Mouse (Mus musculus) layer of hippocampus, adult 11-12 months (tissue): ENCODE data around the gene 4931422A03Rik.
"Not testable (repeated sequence)": the region's sequence is repeated elsewhere in the genome, so short reads cannot be mapped to it uniquely, and the experiment has no call there.

Experiments
- DNase-seq: peaks from one replicate; pipeline ENCODE4 v3.0.0; 2022; ENCODE audit warnings: low spot score

Gene 4931422A03Rik

GRCm38 (mm10) chr2:104028139-104028723, at the start of gene 4931422A03Rik:
TSS of gene 4931422A03Rik (minus strand) at chr2:104028361.
- DNase-seq, result peak; percentile 17

DNA sequence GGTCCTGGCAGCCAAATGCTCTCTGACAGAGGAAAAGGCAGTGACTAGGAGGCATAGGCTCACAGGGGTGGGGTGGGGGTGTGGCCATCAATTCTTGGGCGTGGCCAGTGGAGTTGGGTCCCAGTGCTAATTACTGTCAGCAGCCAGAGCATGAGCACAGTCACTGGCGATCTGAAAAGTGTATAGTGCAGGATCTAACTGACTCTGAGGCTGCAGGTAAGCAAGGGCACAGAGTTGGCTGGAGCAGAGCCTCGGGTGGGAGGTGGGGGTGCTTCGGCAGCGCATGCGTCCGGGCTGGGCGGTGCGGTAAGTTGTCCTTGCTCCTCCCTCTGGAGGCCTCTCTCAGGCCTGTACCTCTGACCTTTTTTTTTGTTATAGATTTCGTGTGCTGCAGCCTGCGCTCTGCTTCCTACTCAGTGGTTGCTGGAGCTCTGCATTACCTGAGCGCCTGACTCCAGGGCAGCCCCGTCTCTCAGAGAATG, 41.6 kb upstream of the 4931422A03Rik start, which contains the start of gene Cd59b:
Gene Cd59b (plus strand): TSS at position 146 of the 482 bp plus-strand sequence.
- no peak for DNase-seq

DNA sequence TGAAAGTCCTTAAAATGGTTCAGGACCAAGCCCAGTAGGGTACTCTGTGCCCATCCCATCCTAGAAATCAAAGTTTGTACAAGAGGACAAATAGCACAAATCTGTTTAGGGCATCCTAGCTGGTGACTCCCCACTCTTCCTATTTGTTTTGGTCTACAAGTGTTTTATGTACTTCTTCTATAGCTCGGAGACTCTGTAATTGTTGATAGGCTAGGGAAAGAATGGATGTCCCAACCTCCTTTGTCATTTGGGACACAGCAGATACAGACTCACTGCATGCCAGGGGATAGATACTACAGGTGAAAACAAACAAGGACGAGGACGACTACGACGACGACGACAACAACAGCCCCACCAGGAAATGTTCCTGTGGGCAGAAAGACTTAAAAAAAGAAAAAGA, 40.3 kb upstream of the 4931422A03Rik start, which contains the start of gene Gm10799:
Gene Gm10799 (minus strand): TSS at position 101 of the 400 bp plus-strand sequence.
- DNase-seq, result not testable (repeated sequence)

DNA sequence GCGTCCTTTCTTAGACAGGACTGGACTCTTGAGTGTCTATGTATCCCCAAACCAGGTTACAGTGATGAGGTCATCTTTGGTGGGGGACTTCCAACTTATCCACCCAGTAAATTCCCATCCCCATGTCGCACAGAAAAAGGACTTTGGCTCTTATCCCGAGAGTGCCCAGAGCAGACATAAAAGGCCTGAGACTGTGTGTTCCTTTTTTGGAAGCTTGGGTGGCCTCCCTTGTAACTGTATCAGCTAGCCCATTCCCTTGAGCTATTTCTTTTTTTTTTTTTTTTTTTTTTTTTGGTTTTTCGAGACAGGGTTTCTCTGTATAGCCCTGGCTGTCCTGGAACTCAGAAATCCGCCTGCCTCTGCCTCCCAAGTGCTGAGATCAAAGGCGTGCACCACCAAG, 37.4 kb upstream of the 4931422A03Rik start, which contains the start of gene Gm10912:
Gene Gm10912 (plus strand): TSS at position 301 of the 400 bp plus-strand sequence.
- DNase-seq, result not testable (repeated sequence)

DNA sequence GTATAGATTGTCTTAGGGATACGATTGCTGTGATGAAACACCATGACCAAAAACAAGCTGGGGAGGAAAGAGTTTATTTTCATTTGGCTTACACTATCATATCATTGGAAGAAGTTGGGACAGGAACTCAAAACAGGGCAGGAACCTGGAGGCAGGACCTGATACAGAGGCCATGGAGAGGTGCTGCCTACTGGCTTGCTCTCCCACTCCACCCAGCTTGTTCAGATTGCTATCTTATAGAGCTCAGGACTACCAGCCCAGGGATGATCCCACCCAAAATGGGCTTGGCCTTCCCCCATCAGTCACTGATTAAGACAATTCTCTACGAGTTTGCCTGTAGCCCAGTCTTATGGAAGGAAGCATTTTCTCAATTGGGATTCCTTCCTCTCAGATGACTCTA, 36.0 kb upstream of the 4931422A03Rik start:
- no peak for DNase-seq

DNA sequence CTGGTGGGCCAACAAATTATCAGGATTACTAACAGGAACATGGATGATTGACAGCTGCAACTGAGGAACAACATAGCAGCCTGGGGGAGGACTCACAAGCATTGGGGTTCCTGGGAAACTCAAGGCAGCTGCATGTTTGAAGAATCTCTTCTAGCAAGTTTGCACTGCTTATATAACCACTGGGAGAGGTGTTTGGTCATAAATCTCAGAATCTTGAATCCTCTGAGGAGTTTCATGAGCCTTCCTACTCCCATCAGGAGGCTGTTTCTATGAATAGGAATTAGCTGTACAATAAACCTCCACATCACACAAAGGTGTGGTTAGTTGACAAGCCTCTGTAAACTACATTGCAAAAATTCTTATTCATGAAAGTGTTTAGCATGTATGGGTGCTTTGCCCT, 34.5 kb upstream of the 4931422A03Rik start:
- DNase-seq, result no peak

GRCm38 (mm10) chr2:104060996-104061395, 32.8 kb upstream of the 4931422A03Rik start:
- no peak for DNase-seq

DNA sequence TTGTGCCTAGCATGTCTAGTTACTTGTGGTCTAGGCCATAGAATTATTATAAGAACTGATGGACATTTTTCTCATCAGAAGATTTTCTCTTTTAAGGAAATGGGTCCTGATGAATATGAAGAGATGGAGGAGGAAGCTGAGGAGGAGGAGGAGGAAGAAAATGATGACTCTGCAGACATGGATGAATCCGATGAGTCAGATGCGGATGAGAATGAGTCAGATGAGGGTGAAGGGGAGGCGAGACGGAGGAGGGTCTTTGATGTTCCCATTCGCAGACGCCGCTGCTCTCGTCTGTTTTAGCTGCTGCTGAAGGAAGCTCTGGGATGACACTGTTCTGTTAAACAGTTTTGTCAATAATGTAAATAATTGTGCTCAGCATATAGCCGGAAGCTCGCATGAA, 31.6 kb upstream of the 4931422A03Rik start:
- DNase-seq, result no peak

GRCm38 (mm10) chr2:104058954-104059353, 30.8 kb upstream of the 4931422A03Rik start:
- DNase-seq, result no peak

GRCm38 (mm10) chr2:104058381-104058780, 30.2 kb upstream of the 4931422A03Rik start:
- DNase-seq, result no peak

DNA sequence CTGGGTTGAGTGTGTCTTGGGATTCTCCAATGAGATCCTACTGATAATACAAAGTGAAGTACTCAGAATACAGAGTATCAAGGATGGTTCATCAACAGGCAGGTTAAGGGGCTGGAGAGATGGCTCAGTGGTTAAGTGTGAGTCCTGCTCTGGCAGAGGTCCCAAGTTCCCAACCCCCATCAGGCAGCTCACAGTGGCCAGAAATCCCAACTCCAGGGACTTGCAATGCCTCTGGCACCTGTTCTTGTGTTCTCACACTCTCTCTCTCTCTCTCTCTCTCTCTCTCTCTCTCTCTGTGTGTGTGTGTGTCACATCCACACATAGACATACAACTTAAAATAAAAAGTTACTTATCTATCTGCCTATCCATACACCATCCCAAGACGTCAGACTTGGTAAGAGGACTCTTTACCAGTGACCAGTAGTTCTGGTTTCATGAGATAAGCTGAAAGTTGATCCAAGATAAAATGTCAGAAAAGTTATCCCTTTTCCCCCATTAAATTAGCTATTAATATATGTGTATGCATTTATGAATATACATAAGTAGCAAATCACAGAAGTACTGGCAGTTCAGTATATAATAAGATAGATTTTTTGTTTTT, 16.4 kb upstream of the 4931422A03Rik start:
- no peak for DNase-seq

DNA sequence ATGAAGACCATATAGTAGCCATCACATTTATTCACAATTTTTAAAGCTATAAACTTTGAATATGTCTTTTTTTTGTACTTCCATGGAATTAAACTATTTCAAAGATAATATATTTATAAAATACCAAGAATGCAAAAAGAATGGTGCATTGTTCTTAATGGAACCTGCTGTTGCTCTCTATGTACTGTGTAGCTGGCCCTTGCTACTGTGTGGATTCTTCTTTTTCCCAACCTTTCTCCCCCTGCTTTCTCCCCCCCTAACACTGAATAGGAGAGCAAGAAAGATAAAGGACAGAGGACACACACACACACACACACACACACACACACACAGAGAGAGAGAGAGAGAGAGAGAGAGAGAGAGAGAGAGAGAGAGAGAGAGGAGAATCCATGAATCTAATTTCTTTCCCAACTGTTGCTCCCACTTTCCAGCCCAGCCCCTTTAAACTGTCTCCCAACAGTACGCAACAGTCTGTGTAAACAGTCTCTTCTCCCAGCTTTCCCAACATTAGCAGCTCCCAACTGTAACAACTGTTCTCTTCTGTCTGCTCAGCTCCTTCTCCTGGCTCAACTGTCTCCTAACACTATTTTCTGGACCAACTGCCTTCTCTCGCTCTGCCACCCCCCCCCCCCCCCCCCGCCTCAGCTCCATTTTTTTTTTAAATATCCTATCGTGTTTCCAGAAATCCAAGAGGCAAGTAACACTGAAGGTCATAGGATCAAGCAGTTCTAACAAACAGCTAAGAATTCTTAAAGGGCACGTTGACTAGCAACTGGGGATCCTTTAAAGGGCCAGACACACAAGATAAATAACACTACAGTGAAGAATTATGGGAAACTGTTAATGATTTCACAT, 15.7 kb upstream of the 4931422A03Rik start:
- DNase-seq, result no peak

- no peak for DNase-seq
Observed at GRCm38 (mm10) chr2:104042766-104043165, 14.6 kb upstream of the 4931422A03Rik start.

- no peak for DNase-seq
Observed at GRCm38 (mm10) chr2:104041632-104042031, 13.5 kb upstream of the 4931422A03Rik start.

- DNase-seq, result no peak
Observed at GRCm38 (mm10) chr2:104038236-104038635, 10.1 kb upstream of the 4931422A03Rik start.

GRCm38 (mm10) chr2:104036316-104036715, 8.2 kb upstream of the 4931422A03Rik start:
- DNase-seq, result no peak

DNA sequence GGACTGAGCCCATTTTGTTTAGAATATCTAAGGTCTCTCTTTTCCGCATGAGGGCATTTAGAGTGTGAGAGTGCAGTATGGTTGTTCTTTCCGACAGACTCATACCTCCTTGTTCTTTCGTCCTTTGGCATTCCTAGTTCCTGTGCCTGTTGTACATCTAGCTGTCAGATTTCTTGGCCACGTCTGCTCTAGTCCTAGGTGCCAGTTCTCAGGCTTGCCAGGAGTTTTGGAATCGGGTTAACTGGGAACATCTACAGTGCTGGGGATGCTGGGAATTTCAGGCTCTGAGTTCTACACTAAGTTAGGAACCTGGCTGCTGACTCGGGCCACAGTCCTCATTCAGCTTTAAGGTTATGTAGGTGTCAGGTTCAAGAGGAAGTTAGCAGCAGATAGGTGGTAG, 7.4 kb upstream of the 4931422A03Rik start:
- DNase-seq, result no peak

GRCm38 (mm10) chr2:104034832-104035472, 6.8 kb upstream of the 4931422A03Rik start:
- peak; percentile 79 for DNase-seq

GRCm38 (mm10) chr2:104032056-104032455, 3.9 kb upstream of the 4931422A03Rik start:
- DNase-seq, result no peak

DNA sequence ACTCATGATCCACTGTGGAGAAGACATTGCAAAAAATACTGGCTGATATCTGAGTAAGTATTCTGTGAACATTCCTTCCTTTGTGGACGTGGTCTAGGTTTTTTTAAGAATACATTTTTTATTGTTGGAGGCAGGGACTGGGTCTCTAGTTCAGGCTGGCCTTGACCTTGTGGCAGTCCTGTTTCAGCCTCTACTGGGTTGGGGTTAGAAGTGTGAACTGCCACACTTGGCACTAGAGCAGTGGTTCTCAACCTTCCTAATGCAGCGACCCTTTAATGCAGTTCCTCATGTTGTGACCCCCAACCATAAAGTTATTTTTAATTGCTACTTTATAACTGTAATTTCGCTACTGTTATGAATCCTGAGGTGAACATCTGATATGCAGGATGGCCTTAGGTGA, 2.2 kb upstream of the 4931422A03Rik start:
- DNase-seq, result no peak

DNA sequence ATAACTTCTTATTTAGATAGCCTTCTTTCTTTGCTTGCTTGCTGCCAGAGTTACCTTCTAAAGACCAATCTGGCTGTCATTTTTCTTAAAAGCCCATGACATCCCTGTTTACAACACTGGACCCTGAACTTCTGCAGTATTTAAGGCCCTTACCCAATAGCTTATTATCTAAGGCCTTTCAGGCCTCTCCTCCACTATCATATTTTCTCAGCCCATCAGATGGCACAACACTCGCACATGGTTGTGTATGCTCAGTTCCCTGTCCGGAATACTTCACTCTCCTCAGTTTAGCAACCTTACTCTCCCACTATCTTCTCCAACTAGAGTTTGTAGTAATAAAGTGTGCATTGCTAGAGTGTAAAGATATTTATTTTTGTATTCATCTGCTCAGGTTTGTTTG, 913 bp upstream of the 4931422A03Rik start:
- no peak for DNase-seq
